Mouse (Mus musculus) gastrocnemius, postnatal 4 days (tissue): Measurements from ENCODE around the gene Rbm44. TPM values are rescaled to one million over a fixed set of nuclear protein-coding genes. Genes with fewer than 3 reads are reported as not detected.

ENCODE experiments used
- DNase-seq, 2 experiments: peaks; one replicate each; pipeline ENCODE4 v3.0.0; 2021 to 2022; ENCODE audit warnings: low spot score in 2 of 2, mixed read lengths in 2 of 2
- total RNA-seq, 2 experiments: library from RNA; stranded (reverse); gene quantifications; 2 replicates each; pipeline ENCODE4 v1.2.3; 2021

The Rbm44 gene
- total RNA-seq, 2 experiments from 2014 or later: 0.10 TPM; not detected in 1

- no peak for DNase-seq
These were observed 32.0 kb downstream of the Rbm44 start for GRCm38 (mm10) chr1:91176871-91177270.

GRCm38 (mm10) chr1:91179086-91179485 lies 34.2 kb downstream of the Rbm44 start:
- DNase-seq: peak in 1 of 2 experiments; percentile 72

GRCm38 (mm10) chr1:91179533-91180173 lies 34.8 kb downstream of the Rbm44 start, which contains the start of gene Ramp1:
TSS of gene Ramp1 (plus strand) at chr1:91179822.
- DNase-seq: peak in 1 of 2 experiments; percentile 54

GRCm38 (mm10) chr1:91180174-91180565 lies 35.3 kb downstream of the Rbm44 start:
- DNase-seq: no peak

- no peak for DNase-seq
These were observed 35.8 kb downstream of the Rbm44 start for GRCm38 (mm10) chr1:91180723-91181122.

- no peak for DNase-seq
These were observed 36.4 kb downstream of the Rbm44 start for GRCm38 (mm10) chr1:91181261-91181660.

GRCm38 (mm10) chr1:91181784-91182450 lies 37.0 kb downstream of the Rbm44 start:
- DNase-seq: no peak

GRCm38 (mm10) chr1:91183305-91183704 lies 38.4 kb downstream of the Rbm44 start:
- DNase-seq: no peak

- DNase-seq: no peak
These were observed 41.8 kb downstream of the Rbm44 start for GRCm38 (mm10) chr1:91186677-91187076.

- DNase-seq: no peak
These were observed 42.4 kb downstream of the Rbm44 start for GRCm38 (mm10) chr1:91187315-91187714.

GRCm38 (mm10) chr1:91187786-91188640 lies 43.1 kb downstream of the Rbm44 start:
- no peak for DNase-seq

GRCm38 (mm10) chr1:91188851-91189460 lies 44.1 kb downstream of the Rbm44 start:
- DNase-seq: no peak

- DNase-seq: no peak
These were observed 47.3 kb downstream of the Rbm44 start for GRCm38 (mm10) chr1:91192184-91192583.

GRCm38 (mm10) chr1:91193242-91193641 lies 48.4 kb downstream of the Rbm44 start:
- no peak for DNase-seq

- DNase-seq: no peak
These were observed 48.8 kb downstream of the Rbm44 start for GRCm38 (mm10) chr1:91193680-91194079.

GRCm38 (mm10) chr1:91199793-91200192 lies 54.9 kb downstream of the Rbm44 start:
- DNase-seq: no peak

GRCm38 (mm10) chr1:91201122-91201521 lies 56.2 kb downstream of the Rbm44 start:
- no peak for DNase-seq

GRCm38 (mm10) chr1:91204221-91204765 lies 59.4 kb downstream of the Rbm44 start:
- no peak for DNase-seq

- DNase-seq: no peak
These were observed 60.8 kb downstream of the Rbm44 start for GRCm38 (mm10) chr1:91205651-91206050.

- no peak for DNase-seq
These were observed 61.4 kb downstream of the Rbm44 start for GRCm38 (mm10) chr1:91206336-91206735.

GRCm38 (mm10) chr1:91206873-91207272 lies 62.0 kb downstream of the Rbm44 start:
- no peak for DNase-seq
